Mouse (Mus musculus): ENCODE data around the gene Ppfia4.

The Ppfia4 gene

GRCm38 (mm10) chr1:134336958-134337710, 4.4 kb upstream of the Ppfia4 start:
- no peak for DNase-seq

- no peak for DNase-seq
These were observed 3.4 kb upstream of the Ppfia4 start for GRCm38 (mm10) chr1:134335924-134336810.

- no peak for DNase-seq
These were observed 2.6 kb upstream of the Ppfia4 start for GRCm38 (mm10) chr1:134335211-134335923.

GRCm38 (mm10) chr1:134334111-134334827, 1.5 kb upstream of the Ppfia4 start:
- DNase-seq, result no peak

GRCm38 (mm10) chr1:134333371-134334110, 813 bp upstream of the Ppfia4 start:
- DNase-seq, result no peak

- peak; percentile 90 for DNase-seq
These were observed 671 bp downstream of the Ppfia4 start for GRCm38 (mm10) chr1:134331879-134332635.

GRCm38 (mm10) chr1:134326841-134327346, 5.8 kb downstream of the Ppfia4 start:
- DNase-seq, result no peak

GRCm38 (mm10) chr1:134322591-134322990, 10.1 kb downstream of the Ppfia4 start:
- peak; percentile 63 for DNase-seq

- no peak for DNase-seq
These were observed 11.9 kb downstream of the Ppfia4 start for GRCm38 (mm10) chr1:134320691-134321301.

GRCm38 (mm10) chr1:134318261-134318660, 14.5 kb downstream of the Ppfia4 start:
- no peak for DNase-seq

- no peak for DNase-seq
These were observed 16.4 kb downstream of the Ppfia4 start for GRCm38 (mm10) chr1:134316361-134316760.

GRCm38 (mm10) chr1:134315181-134315580, 17.5 kb downstream of the Ppfia4 start:
- DNase-seq, result no peak

- DNase-seq, result no peak
These were observed 21.0 kb downstream of the Ppfia4 start for GRCm38 (mm10) chr1:134311760-134312159.

- no peak for DNase-seq
These were observed 22.0 kb downstream of the Ppfia4 start for GRCm38 (mm10) chr1:134310729-134311128.

- no peak for DNase-seq
These were observed 22.4 kb downstream of the Ppfia4 start for GRCm38 (mm10) chr1:134310291-134310690.

GRCm38 (mm10) chr1:134307409-134307808, 25.3 kb downstream of the Ppfia4 start:
- no peak for DNase-seq

GRCm38 (mm10) chr1:134304940-134305339, 27.8 kb downstream of the Ppfia4 start:
- DNase-seq, result no peak

GRCm38 (mm10) chr1:134302568-134303238, 30.0 kb downstream of the Ppfia4 start:
- peak; percentile 60 for DNase-seq

GRCm38 (mm10) chr1:134298636-134299411, 33.9 kb downstream of the Ppfia4 start:
- peak; percentile 37 for DNase-seq

All from lung, postnatal 14 days (tissue).